Mouse (Mus musculus): ENCODE measurements at regions not wholly inside any gene's neighbourhood (a gene's known extent, or its start where the extent isn't known, plus 50 kb on each side); places are given as distances from the start of the nearest gene placed in this dataset.

DNA sequence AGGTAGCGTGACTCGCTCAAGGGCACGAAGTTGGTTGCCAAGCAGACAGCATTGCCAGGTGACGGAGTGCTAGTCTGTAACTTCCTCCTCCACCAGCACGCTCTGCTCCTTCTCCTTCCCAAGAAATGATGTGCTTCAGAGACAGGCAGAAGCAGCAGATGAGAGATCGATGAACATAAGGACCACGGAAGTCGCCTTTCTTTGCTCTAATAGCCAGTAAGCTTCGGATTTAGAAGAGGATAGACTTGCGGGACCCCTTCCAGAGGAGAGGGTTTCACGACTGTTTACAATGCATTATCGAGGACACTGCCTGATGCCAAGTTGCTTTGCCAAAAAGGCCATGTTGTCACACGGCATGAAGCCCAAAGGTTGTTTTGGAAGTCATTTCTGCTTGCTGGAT is 199.2 kb downstream of the Spry2 start:
- TF ChIP-seq GATA1 (IDR thresholded peaks at IDR 0.05; ENCODE audit: low read length) (no peak), TAL1 (IDR thresholded peaks at IDR 0.05; ENCODE audit: low read length) (no peak)
